Mouse (Mus musculus) limb, embryonic 15.5 days (tissue): ENCODE measurements around the gene Efhd2. TPM values are rescaled to one million over a fixed set of nuclear protein-coding genes. Genes with fewer than 3 reads are reported as not detected.

Experiments used
- ATAC-seq: fragments of 200-750 bp; cut with Nextera tagmentation; 2 replicates; pipeline ENCODE4 v1.8.0; 2017; ENCODE audit warnings: low read depth, moderate TSS enrichment; ENCODE audit not compliant: insufficient number of reproducible peaks, low FRiP score, low TSS enrichment
- H3K27ac ChIP-seq: fragments of 300-500 bp; sonication (generic); 2 replicates; pipeline ENCODE4 v1.5.1; 2015; ENCODE audit warnings: moderate library complexity, mild to moderate bottlenecking, inconsistent platforms
- H3K27me3 ChIP-seq: fragments of 300-500 bp; sonication (generic); 2 replicates; pipeline ENCODE4 v1.6.1; 2015; ENCODE audit warnings: inconsistent platforms
- H3K36me3 ChIP-seq: fragments of 300-500 bp; sonication (generic); 2 replicates; pipeline ENCODE4 v1.6.1; 2015; ENCODE audit warnings: inconsistent platforms
- H3K4me1 ChIP-seq: fragments of 300-500 bp; sonication (generic); 2 replicates; pipeline ENCODE4 v1.6.1; 2015; ENCODE audit warnings: inconsistent platforms
- H3K4me2 ChIP-seq: fragments of 300-500 bp; sonication (generic); 2 replicates; pipeline ENCODE4 v1.6.1; 2015; ENCODE audit warnings: mild to moderate bottlenecking, inconsistent platforms
- H3K4me3 ChIP-seq: fragments of 300-500 bp; sonication (generic); 2 replicates; pipeline ENCODE4 v1.5.1; 2015; ENCODE audit warnings: mild to moderate bottlenecking, inconsistent platforms
- H3K9ac ChIP-seq: fragments of 300-500 bp; sonication (generic); 2 replicates; pipeline ENCODE4 v1.6.1; 2015; ENCODE audit warnings: inconsistent platforms
- H3K9me3 ChIP-seq: fragments of 300-500 bp; sonication (generic); 2 replicates; pipeline ENCODE4 v1.6.1; 2016; ENCODE audit warnings: inconsistent platforms
- WGBS: fragments of 180-500 bp; shearing (Covaris S2); methylation state at CpG from one replicate; pipeline ENCODE4 v1.1.7; 2015; 5-methylcytosine and 5-hydroxymethylcytosine counted together
- polyA plus RNA-seq: library from polyadenylated mRNA; unstranded; fragments of >200 nt; fragmentation: Nextera tagmentation; extraction: Ambion mirVana; gene quantifications from 2 replicates; pipeline ENCODE4 v1.2.1, GENCODE M21; 2015

The Efhd2 gene
- polyA plus RNA-seq, 1 experiment from 2014 or later: 76.0 TPM

DNA sequence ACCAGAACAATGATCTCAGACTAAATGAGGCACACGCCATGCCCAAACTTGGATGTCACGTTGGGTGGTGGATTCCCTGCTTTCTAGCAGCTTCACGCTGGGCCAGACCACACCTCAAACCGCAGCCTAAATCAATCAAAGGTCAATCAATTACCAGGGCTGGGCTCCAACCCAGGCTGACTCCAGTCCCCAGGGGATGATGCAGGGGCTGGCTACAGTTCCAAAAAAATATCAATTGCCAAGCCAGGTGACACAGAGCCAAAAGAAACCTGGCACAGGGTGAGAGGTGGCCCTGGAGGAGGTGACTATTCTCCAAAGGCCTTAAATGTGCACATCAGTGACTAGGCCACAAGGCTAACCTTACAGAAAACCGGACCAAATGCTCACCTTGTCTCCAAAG lies 9.1 kb downstream of the Efhd2 start:
- Histone ChIP-seq H3K9ac (no peak overlapping the region), H3K4me2 (no peak overlapping the region), H3K4me3 (no peak overlapping the region), H3K27ac (no peak overlapping the region), H3K4me1 (peaks cover 43% of the 10 kb centered on the region), H3K27me3 (no peaks in the 10 kb centered on the region), H3K9me3 (no peaks in the 10 kb centered on the region), H3K36me3 (peaks cover 16% of the 10 kb centered on the region)
- WGBS: 83% methylated on average over 5 of the region's 5 CpGs
- ATAC-seq: no peak

DNA sequence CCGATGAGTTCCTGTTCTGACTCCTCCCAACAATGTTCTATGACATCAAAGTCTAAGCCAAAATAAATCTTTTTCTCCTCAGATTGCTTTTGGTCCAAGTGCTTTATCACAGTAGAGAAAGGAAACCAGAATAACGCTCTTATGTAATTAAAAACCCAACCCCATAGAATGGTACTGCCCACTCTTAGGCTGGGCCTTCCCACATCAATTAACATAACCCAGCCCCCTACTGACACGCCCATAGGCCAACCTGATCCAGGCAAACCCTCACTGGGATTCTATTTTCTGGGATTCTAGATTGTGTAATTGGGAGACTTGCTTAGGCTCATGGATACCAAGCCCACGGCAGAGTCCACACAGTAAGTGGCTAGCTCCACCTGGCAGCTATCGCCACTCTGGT lies 9.7 kb downstream of the Efhd2 start:
- Histone ChIP-seq H3K36me3 (peaks cover 22% of the 10 kb centered on the region), H3K4me2 (no peak overlapping the region), H3K9me3 (no peaks in the 10 kb centered on the region), H3K4me3 (no peak overlapping the region), H3K9ac (no peak overlapping the region), H3K4me1 (peaks cover 42% of the 10 kb centered on the region), H3K27me3 (no peaks in the 10 kb centered on the region), H3K27ac (no peak overlapping the region)
- no peak for ATAC-seq
- 90% methylated on average over 5 of the region's 5 CpGs for WGBS

GRCm38 (mm10) chr4:141864506-141864905 lies 10.2 kb downstream of the Efhd2 start:
- H3K27me3 ChIP-seq: no peaks in the 10 kb centered on the region
- H3K4me3 ChIP-seq: no peak overlapping the region
- H3K27ac ChIP-seq: no peak overlapping the region
- H3K36me3 ChIP-seq: peaks cover 27% of the 10 kb centered on the region
- H3K4me1 ChIP-seq: peaks cover 37% of the 10 kb centered on the region
- ATAC-seq: no peak
- no peak overlapping the region for H3K4me2 ChIP-seq
- 88% methylated on average over 8 of the region's 8 CpGs for WGBS
- H3K9ac ChIP-seq: no peak overlapping the region
- no peaks in the 10 kb centered on the region for H3K9me3 ChIP-seq

GRCm38 (mm10) chr4:141863726-141864280 lies 10.9 kb downstream of the Efhd2 start:
- WGBS: 87% methylated on average over 7 of the region's 7 CpGs
- Histone ChIP-seq H3K9me3 (no peaks in the 10 kb centered on the region), H3K4me1 (peaks cover 31% of the 10 kb centered on the region), H3K36me3 (peaks cover 33% of the 10 kb centered on the region), H3K9ac (no peak overlapping the region), H3K4me3 (no peak overlapping the region), H3K4me2 (no peak overlapping the region), H3K27ac (no peak overlapping the region), H3K27me3 (no peaks in the 10 kb centered on the region)
- ATAC-seq: no peak

DNA sequence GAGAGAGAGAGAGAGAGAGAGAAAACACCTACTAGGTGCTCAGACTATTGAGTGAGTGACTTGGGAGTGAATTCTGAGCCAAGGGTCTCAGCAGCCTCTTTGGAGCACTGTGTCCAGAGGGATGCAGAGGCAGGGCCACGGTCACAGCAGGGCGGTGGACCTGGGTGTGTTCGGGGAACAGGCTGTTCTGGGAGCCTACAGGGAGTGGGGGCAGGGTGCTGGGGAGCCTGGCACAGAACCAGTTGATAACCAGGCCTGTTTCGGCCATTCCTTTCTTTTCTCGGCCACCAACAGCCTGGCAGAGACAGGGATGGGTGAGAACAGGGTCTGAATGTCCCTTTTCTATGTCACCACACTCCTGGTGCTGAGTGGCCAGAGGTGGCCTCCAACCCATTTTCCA lies 11.9 kb downstream of the Efhd2 start:
- no peak overlapping the region for H3K27ac ChIP-seq
- H3K4me2 ChIP-seq: no peak overlapping the region
- WGBS: 73% methylated on average over 5 of the region's 5 CpGs
- peaks cover 24% of the 10 kb centered on the region for H3K4me1 ChIP-seq
- no peaks in the 10 kb centered on the region for H3K27me3 ChIP-seq
- no peak overlapping the region for H3K9ac ChIP-seq
- ATAC-seq: no peak
- peaks cover 33% of the 10 kb centered on the region for H3K36me3 ChIP-seq
- H3K9me3 ChIP-seq: no peaks in the 10 kb centered on the region
- no peak overlapping the region for H3K4me3 ChIP-seq

DNA sequence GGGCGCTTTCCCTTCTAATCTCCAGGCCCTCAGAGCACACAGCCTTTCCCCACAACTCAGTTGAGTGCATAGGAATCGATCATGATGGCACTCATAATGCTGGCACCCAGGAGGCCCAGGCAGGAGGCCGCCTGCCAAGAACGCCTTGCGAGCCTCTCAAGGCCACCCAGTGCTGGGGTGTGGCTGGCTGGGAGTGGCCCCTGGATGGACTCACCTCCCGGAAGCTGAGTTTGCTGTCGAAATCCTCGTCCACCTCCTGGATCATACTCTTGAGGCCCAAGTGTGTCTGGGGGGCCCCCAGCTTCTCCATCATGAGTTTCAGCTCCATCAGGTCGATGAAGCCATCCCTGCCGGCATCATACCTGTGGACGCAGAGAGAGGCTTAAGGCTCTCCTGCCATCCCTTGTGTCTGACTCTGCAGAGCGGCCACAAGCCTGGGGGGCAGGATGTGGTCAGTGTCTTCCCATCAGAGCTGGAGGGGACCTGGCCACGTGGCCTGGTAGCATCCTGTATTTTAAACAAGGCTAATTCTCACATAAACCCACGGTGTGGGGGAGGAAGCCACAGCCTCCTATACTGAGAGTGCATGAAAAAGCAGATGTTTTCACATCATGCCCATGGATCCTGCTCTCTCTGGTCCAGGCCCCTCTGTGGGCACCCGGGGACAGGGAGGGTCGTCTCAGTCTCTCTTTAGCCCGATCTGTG lies 13.0 kb downstream of the Efhd2 start:
- Histone ChIP-seq H3K4me1 (peaks cover 16% of the 10 kb centered on the region), H3K4me3 (no peak overlapping the region), H3K27me3 (no peaks in the 10 kb centered on the region), H3K4me2 (no peak overlapping the region), H3K9ac (no peak overlapping the region), H3K36me3 (peaks cover 33% of the 10 kb centered on the region), H3K27ac (no peak overlapping the region), H3K9me3 (no peaks in the 10 kb centered on the region)
- WGBS: 84% methylated on average over 17 of the region's 17 CpGs
- ATAC-seq: no peak

DNA sequence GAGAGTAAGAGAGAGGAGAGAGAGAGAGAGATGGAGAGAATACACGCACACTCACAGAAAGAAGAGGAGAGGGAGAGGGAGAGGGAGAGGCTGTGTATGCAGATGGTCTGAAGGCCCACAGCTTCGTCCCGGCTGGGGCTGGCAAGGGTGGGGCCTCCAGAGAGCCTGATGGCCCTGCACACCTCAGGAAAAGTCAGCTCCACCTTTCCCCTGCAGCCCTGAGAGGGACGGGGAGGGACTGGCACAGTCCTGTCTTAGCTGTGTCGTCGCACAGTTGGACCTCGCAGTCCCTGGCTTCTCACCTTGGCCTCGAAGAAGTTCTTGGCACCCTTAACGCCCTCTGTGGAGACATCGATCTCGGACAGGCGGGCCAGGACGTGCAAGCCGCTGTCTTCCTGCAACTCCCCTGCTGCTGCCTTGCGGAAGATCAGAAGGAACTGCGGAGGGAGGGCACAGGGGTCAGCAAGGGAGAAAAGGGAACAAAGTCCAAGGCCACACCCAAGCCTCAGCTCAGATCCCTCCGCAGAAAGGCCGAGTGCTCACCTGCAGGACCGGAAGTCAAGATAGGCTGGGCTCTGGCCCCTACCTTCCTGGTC lies 14.4 kb downstream of the Efhd2 start:
- no peak for ATAC-seq
- no peak overlapping the region for H3K4me2 ChIP-seq
- peaks cover 3% of the 10 kb centered on the region; the same call in 1 of the 2 replicates for H3K4me1 ChIP-seq
- H3K36me3 ChIP-seq: peaks cover 33% of the 10 kb centered on the region
- WGBS: 68% methylated on average over 19 of the region's 19 CpGs
- no peak overlapping the region for H3K4me3 ChIP-seq
- H3K27me3 ChIP-seq: no peaks in the 10 kb centered on the region
- no peak overlapping the region for H3K9ac ChIP-seq
- H3K27ac ChIP-seq: no peak overlapping the region
- no peaks in the 10 kb centered on the region for H3K9me3 ChIP-seq

- 86% methylated on average over 14 of the region's 14 CpGs for WGBS
- no peak for ATAC-seq
These were observed 15.4 kb downstream of the Efhd2 start for GRCm38 (mm10) chr4:141859351-141859750.

GRCm38 (mm10) chr4:141858501-141858900 lies 16.2 kb downstream of the Efhd2 start:
- Histone ChIP-seq H3K9ac (no peak overlapping the region), H3K4me2 (no peak overlapping the region), H3K4me3 (no peak overlapping the region), H3K4me1 (peaks cover 3% of the 10 kb centered on the region; the same call in 1 of the 2 replicates), H3K36me3 (peaks cover 30% of the 10 kb centered on the region), H3K9me3 (no peaks in the 10 kb centered on the region), H3K27ac (no peak overlapping the region), H3K27me3 (no peaks in the 10 kb centered on the region)
- no peak for ATAC-seq
- 85% methylated on average over 20 of the region's 20 CpGs for WGBS

More at GRCm38 (mm10) chr4:141859351-141859750, 15.4 kb downstream of the Efhd2 start:
- Histone ChIP-seq H3K27me3 (no peaks in the 10 kb centered on the region), H3K36me3 (peaks cover 33% of the 10 kb centered on the region), H3K9ac (no peak overlapping the region), H3K4me2 (no peak overlapping the region), H3K4me3 (no peak overlapping the region), H3K4me1 (peaks cover 3% of the 10 kb centered on the region; the same call in 1 of the 2 replicates), H3K9me3 (no peaks in the 10 kb centered on the region), H3K27ac (no peak overlapping the region; the same call in 1 of the 2 replicates)

GRCm38 (mm10) chr4:141857422-141857930 lies 17.2 kb downstream of the Efhd2 start:
- H3K27me3 ChIP-seq: no peaks in the 10 kb centered on the region
- peaks cover 3% of the 10 kb centered on the region; the same call in 1 of the 2 replicates for H3K4me1 ChIP-seq
- no peak overlapping the region for H3K27ac ChIP-seq
- peak; percentile 56; the same call in 1 of the 2 replicates for ATAC-seq
- no peak overlapping the region for H3K4me3 ChIP-seq
- peaks cover 30% of the 10 kb centered on the region for H3K36me3 ChIP-seq
- H3K9ac ChIP-seq: no peak overlapping the region
- H3K4me2 ChIP-seq: no peak overlapping the region
- 15% methylated on average over 10 of the region's 10 CpGs for WGBS
- no peaks in the 10 kb centered on the region for H3K9me3 ChIP-seq

DNA sequence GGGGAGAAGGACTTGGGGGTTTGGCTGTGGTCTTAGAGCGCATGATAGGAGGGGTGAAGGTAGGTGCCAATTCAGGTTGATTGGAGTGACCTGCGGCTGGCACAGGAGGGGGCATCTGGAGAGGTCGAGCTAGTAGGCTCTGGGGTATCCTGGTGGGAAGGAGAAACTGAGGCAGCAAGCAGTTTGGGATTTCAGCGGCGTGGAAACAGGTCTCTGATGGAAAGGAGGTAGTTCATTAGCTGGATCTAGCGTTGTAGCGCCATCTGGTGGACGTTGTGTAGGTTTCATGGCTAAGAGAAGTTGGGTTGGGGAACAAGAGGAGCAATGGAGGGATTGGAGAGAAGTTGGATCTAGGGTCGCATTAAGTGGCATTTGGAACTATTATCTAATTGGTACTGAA lies 21.3 kb downstream of the Efhd2 start:
- H3K27me3 ChIP-seq: no peaks in the 10 kb centered on the region
- WGBS: 76% methylated on average over 9 of the region's 9 CpGs
- no peak for ATAC-seq

GRCm38 (mm10) chr4:141845999-141846398 lies 28.7 kb downstream of the Efhd2 start, which contains the start of gene Ctrc:
Ctrc (minus strand) TSS chr4:141846359.
- no peaks in the 10 kb centered on the region for H3K9me3 ChIP-seq
- H3K4me3 ChIP-seq: no peak within 1 kb of the TSS
- H3K27ac ChIP-seq: no peak within 1 kb of the TSS
- H3K4me2 ChIP-seq: no peak within 1 kb of the TSS
- no peaks in the 10 kb centered on the region for H3K4me1 ChIP-seq
- ATAC-seq: no peak
- H3K9ac ChIP-seq: no peak within 1 kb of the TSS
- H3K27me3 ChIP-seq: no peaks in the 10 kb centered on the region
- 74% methylated on average over 6 of the region's 6 CpGs for WGBS
- H3K36me3 ChIP-seq: no peaks in the 10 kb centered on the region

More for the DNA sequence above, 21.3 kb downstream of the Efhd2 start:
- H3K4me2 ChIP-seq: no peak overlapping the region
- no peak overlapping the region for H3K27ac ChIP-seq
- no peaks in the 10 kb centered on the region for H3K9me3 ChIP-seq
- H3K4me3 ChIP-seq: no peak overlapping the region
- H3K36me3 ChIP-seq: no peaks in the 10 kb centered on the region; the same call in 1 of the 2 replicates
- H3K9ac ChIP-seq: no peak overlapping the region
- H3K4me1 ChIP-seq: peaks cover 3% of the 10 kb centered on the region; the same call in 1 of the 2 replicates
